Mouse (Mus musculus) left cerebral cortex, postnatal 10 days (tissue): ENCODE data around the gene Slc7a14. TPM values are rescaled to one million over a fixed set of nuclear protein-coding genes. Genes with fewer than 3 reads are reported as not detected.
A peak's percentile ranks its signal among the peaks of the same experiment; 100 is the strongest.

Experiments used
- DNase-seq, 2 experiments: peaks; one replicate each; pipeline ENCODE4 v3.0.0; 2021 to 2022; ENCODE audit warnings: low spot score in 2 of 2, mixed read lengths in 1 of 2; ENCODE audit errors: extremely low spot score in 1 of 2
- intact Hi-C: fragments of 180-260 bp; cut with DNase I; formaldehyde crosslinking; loops from one replicate; pipeline ENCODE4 v1.15.1; 2025
- total RNA-seq, 2 experiments: library from RNA; stranded (reverse); gene quantifications; 2 replicates each; pipeline ENCODE4 v1.2.3; 2021

The Slc7a14 gene
- total RNA-seq, 2 experiments from 2014 or later, result 34.2 to 36.5 TPM

DNA sequence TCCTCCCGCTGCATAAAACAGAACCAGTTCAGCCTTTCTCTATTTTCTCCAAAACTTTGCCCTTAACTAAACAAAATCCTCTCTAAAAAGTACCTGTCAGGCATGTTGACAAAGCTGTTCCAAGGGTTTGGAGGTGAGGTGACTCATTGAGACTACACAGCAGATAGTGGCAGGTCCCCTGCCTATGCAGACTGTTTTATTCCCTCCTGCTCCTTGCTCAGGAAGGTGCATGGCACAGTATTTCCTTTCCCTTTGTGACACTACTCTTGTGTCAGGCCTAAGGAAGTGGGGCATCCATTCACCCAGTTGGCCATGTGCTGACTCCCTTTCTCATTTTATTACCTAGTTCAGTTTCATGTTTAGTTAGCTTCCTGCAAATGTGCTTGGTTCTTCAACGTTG lies 42.3 kb downstream of the Slc7a14 start:
- DNase-seq, result no peak
- intact Hi-C loops, result no loop called here

DNA sequence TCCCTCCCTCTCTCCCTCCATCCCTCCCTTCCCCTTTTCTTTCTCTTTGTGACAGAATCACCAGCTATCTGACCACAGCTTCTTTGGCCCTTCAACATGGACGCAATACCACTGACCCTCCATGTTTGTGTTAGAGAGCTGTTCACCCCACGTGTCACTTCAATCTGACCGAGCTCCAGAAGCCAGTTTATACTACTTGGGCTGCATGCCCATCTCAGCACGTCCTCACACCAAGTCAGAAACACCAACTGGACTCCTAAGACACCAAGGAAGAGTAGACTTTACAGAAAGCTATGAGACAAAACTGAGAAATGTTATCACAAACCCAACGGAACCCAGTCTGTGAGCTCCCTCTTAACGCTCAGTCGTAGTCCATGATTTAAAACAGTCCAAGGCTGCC lies 43.2 kb downstream of the Slc7a14 start:
- intact Hi-C loops, result no loop called here
- DNase-seq, result no peak

DNA sequence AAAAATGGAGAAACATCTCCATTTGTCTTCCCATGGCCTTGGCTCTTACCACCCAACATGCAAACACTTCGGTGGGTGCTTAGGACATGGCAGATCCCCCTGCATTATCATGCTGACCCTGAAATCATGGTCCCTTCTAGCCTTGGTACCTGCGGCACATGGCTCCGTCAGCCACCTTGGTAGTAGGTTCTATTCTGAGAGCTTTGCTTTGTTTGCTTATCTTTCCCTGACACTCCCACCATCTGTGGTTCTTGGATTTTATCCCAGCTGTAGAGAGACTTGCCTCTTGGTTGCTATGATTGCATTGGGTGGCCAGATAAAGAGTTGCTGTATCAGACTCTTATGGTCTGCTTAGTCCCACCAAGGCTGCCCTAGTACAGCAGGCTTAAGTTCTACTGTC lies 46.6 kb downstream of the Slc7a14 start:
- intact Hi-C loops, result no loop called here
- DNase-seq, result peak in 1 of 2 experiments; percentile 56

DNA sequence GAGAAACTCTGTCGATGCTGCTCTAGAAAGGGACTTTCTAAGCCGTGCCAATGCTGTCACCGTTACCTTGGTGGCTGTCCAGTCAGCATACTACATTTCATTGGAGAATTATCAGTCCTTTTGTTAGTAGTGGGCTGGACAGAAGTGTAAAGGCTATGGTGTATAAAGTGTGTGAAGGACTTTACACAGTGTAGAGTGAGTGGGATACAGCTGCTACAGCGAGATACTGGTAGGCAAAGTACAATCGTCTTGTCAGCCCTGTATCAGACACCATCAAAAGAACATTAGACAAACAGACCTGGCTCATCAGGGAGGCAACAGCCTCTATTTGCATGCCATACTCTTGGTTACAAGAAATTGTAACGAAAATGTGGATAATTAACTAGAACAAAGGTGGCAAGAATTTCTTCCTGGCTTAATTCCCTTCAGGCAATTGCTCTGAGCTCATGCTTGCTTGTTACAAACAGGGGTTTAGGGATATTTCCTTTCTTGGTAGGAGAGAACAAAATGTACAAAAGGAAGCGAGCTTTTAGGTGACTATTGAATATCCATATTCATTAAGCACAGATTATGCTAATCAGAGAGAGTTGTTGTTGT lies 48.7 kb downstream of the Slc7a14 start:
- DNase-seq, result no peak
- intact Hi-C loops, result no loop called here

DNA sequence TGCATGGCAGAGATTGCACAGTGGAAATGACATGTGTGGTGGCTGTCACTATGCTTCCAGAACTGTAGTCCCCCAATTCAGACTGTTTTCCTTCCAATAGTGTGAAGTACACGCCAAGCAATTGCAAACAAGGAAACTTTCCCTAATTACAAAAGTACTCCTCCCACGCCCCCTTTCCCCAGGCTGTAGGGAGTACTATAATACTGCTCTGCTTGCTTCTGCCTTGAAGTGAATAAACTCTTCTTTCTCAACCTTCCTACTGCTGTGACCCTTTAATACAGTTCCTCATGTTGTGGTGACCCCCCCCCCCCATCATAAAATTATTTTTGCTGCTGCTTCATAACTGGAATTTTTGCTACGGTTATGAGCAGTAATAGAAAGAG lies 49.2 kb downstream of the Slc7a14 start:
- DNase-seq, result no peak
- intact Hi-C loops, result no loop called here

DNA sequence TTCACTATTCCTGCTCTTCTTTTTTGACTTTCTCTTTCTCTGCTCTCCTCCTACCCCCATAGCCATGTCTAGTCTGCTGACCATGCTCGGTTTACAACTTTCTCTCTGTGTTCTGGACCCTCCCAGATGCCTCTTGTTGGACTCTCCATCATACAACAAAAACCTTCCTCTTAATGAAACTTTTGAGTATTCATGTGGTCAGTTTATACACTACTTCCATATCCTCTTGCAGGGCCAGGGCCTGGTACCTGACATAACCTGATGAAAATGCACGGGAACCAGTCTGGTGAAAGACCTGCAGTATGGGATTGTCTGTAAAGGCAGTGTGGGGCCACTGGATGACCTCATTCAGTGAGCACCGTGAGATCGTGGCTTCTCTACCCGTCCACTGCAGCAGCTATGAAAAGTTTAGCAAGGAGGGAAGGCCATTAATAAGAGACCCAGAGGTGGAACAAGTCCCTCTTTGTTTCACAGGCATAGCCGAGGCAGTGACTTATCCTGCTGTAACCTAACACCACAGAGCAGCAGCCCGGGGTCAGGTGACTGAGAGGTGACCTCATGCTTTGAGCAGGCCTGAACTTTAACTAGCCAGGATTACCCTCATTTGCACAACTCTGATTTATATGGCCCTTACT lies 49.7 kb downstream of the Slc7a14 start:
- intact Hi-C loops, result no loop called here
- DNase-seq, result no peak

- no peak for DNase-seq
- intact Hi-C loops, result no loop called here
Measured at GRCm38 (mm10) chr3:31259553-31260255, 50.5 kb downstream of the Slc7a14 start.

DNA sequence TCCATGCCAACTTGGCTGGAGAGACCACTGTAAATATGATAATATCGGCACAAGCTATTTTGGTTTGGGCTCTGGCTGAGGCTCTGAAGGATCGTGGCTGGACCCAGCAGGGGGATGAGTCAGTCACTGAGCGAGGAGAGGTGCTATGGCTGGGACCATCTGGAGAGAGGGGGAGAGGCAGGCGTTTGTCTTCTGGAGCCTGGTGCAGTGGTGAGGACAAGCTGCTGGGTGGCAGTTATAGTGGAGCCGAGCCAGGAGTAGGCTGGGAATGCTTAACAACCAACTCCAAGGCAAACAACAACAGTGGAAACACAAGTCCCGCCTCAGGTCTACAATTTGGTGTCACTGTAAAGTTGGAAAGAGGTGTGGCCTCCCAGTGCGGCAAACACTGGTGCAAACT lies 55.8 kb downstream of the Slc7a14 start:
- intact Hi-C loops, result no loop called here
- peak; percentile 13 to 35 for DNase-seq

- DNase-seq, result no peak
- intact Hi-C loops, result no loop called here
Measured at GRCm38 (mm10) chr3:31253862-31254261, 56.3 kb downstream of the Slc7a14 start.

- intact Hi-C loops, result no loop called here
- no peak for DNase-seq
Measured at GRCm38 (mm10) chr3:31252566-31252965, 57.6 kb downstream of the Slc7a14 start.

DNA sequence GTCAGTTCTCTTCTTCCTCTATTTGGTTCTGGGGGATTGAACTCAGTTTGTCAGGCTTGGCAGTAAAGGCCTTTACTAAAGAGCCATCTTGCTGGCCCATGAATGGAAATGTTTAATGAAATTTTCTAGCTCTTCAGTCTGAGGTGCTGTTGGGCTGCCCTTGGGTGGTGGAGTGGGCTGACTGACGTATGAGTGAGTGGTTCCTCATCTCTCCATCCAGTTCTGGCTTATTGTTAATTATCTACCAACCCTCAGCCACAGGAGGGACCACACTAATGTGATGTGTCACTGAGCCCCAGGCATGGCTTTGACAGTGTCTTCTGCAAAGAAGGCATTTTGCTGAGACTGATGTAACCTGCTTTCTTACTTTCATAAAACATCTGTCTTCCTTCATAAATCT lies 66.7 kb downstream of the Slc7a14 start:
- intact Hi-C loops, result no loop called here
- DNase-seq, result no peak

- no peak for DNase-seq
- intact Hi-C loops, result no loop called here
Measured at GRCm38 (mm10) chr3:31240840-31241239, 69.3 kb downstream of the Slc7a14 start.

DNA sequence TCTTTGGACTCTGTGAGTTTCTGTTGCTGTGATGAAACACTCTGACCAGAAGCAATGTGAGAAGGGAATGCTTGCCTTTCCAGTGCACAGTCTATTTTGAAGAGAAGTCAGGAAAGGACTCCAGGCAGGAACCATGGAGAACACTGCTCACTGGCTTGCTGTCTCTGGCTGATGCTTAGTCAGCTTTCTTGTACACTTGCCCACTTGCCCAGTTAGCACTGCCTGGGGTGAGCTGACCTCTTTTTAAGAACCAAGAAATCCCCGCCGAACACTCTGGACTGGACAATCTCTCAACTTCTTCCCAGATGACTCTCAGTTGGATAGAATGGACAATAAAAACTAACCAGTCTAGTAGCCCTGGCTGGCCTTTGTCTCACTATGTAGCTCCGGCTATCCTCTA lies 70.5 kb downstream of the Slc7a14 start:
- intact Hi-C loops, result no loop called here
- no peak for DNase-seq

DNA sequence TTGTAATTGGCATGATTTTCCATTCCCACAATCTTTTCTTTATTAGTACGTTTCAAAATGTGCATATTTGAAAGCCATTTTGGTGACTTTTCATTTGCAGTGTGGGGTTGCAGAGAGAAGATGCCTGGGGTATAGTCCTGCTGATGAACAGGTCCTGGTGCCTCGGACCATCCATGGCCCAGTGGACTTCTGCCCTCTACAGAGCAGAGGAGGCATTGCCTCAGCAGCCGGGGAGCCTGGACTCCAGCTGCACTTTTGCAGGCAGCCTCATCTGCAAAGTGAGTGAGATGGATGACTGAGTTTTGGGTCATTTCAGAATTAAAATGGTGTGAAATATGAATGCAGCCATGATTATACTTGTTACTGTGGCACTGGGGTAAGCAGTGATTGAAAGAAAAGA lies 72.2 kb downstream of the Slc7a14 start:
- no peak for DNase-seq
- intact Hi-C loops, result no loop called here

DNA sequence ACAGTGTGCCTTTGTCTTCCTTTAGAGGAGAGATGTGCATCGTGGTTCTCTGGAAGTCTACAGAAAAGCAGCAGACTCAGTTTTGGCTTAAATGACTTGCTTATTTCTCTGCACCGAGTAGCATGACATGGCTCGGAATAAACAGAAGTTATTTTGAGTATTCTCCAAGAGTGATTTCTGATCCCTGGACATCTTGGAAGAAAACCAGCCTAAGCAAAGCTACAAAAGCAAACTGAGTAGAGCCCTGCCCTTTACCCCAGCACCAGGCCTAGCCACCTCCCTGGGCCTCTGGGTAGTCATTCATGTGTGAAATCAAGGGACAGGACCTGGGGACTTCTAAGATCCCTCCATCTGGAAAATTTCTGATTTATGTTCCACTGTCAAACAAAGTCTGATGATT lies 74.0 kb downstream of the Slc7a14 start:
- intact Hi-C loops, result no loop called here
- no peak for DNase-seq

- intact Hi-C loops, result no loop called here
- no peak for DNase-seq
Measured at GRCm38 (mm10) chr3:31234356-31234755, 75.8 kb downstream of the Slc7a14 start.

- no peak for DNase-seq
- intact Hi-C loops, result no loop called here
Measured at GRCm38 (mm10) chr3:31233746-31234312, 76.3 kb downstream of the Slc7a14 start.

DNA sequence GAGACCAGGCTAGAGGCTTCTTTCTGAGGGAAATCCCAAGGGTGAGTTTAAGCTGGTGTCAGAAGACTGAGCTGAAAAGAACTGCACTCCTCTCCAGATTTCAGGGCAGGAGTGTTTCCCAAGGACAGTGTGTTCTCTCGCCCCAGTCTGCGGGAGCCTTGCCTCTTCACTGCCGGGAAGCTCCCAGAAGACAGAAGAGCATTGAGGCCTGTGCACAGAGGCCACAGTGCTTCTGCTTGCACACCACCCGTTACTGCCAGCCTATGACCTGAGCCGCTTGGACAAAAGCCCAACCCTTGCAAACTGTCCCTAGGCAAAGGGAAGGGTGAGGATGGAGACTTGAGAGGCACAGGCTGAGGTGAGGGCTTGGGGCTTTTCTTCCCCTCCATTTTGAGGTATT lies 80.9 kb downstream of the Slc7a14 start:
- intact Hi-C loops, result no loop called here
- DNase-seq, result no peak

DNA sequence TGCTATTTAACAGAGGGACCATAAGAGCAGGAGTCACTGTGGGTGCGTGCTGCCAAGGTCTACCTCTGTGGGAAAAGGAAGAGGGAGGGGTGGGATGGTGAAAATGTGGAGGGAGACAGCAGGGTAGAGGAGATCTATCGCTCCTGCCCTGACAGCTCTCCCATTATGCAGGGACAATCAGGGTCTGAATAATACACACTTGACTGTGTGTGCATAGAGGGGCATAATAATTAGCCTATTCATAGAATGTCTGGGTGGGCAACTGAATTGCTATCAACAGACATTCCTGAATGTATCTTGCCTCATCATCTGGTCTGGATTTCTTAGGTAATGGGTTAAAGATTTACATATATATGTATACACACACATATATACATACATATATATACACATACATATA lies 81.7 kb downstream of the Slc7a14 start:
- no peak for DNase-seq
- intact Hi-C loops, result no loop called here

DNA sequence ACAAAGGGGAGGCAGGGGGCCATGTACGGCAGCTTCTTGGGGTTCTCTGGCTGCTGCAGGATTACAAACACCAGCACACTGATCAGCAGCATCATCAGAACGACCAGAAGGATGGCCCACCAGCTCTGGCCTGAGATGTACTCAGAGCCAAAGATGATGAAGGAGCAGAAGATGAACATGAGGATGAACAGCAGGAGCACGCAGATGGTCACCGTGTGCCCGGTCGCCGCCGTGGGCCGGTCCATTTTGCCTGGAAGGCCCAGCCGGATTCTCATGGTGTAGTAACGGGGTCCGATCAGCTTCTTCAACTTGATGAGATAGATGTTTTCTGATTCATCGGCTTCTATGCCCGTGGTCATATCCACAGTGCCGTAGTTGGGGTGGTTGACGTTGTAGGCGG lies 86.6 kb downstream of the Slc7a14 start:
- no peak for DNase-seq
- intact Hi-C loops, result no loop called here
